Mouse (Mus musculus) stomach, embryonic 15.5 days (tissue): ENCODE results near the gene Hist2h3b. TPM values are rescaled to one million over a fixed set of nuclear protein-coding genes. Genes with fewer than 3 reads are reported as not detected.
"Not testable (repeated sequence)": the region's sequence is repeated elsewhere in the genome, so short reads cannot be mapped to it uniquely, and the experiment has no call there.

ENCODE experiments used
- ATAC-seq: fragments of 200-750 bp; cut with Nextera tagmentation; 2 replicates; pipeline ENCODE4 v1.8.0; 2017; ENCODE audit warnings: low read depth, moderate number of reproducible peaks, moderate TSS enrichment; ENCODE audit not compliant: insufficient read depth, low FRiP score
- H3K27ac ChIP-seq: fragments of 300-500 bp; sonication (generic); 2 replicates; pipeline ENCODE4 v1.5.1; 2015; ENCODE audit warnings: mild to moderate bottlenecking, inconsistent platforms
- H3K27me3 ChIP-seq: fragments of 300-500 bp; sonication (generic); replicated peaks from 2 replicates; pipeline ENCODE4 v1.6.1; 2015; ENCODE audit warnings: inconsistent platforms
- H3K36me3 ChIP-seq: fragments of 300-500 bp; sonication (generic); 2 replicates; pipeline ENCODE4 v1.6.1; 2015; ENCODE audit warnings: inconsistent platforms
- H3K4me1 ChIP-seq: fragments of 300-500 bp; sonication (generic); 2 replicates; pipeline ENCODE4 v1.6.1; 2015; ENCODE audit warnings: inconsistent platforms
- H3K4me2 ChIP-seq: fragments of 300-500 bp; sonication (generic); 2 replicates; pipeline ENCODE4 v1.6.1; 2015; ENCODE audit warnings: mild to moderate bottlenecking, inconsistent platforms
- H3K4me3 ChIP-seq: fragments of 300-500 bp; sonication (generic); replicated peaks from 2 replicates; pipeline ENCODE4 v1.5.1; 2015; ENCODE audit warnings: inconsistent platforms
- H3K9ac ChIP-seq: fragments of 300-500 bp; sonication (generic); 2 replicates; pipeline ENCODE4 v1.6.1; 2015; ENCODE audit warnings: inconsistent platforms
- H3K9me3 ChIP-seq: fragments of 300-500 bp; sonication (generic); 2 replicates; pipeline ENCODE4 v1.6.1; 2016; ENCODE audit warnings: inconsistent platforms
- WGBS: fragments of 180-500 bp; shearing (Covaris S2); methylation state at CpG from one replicate; pipeline ENCODE4 v1.1.7; 2015; 5-methylcytosine and 5-hydroxymethylcytosine counted together
- polyA plus RNA-seq: library from polyadenylated mRNA; unstranded; fragments of >200 nt; fragmentation: Nextera tagmentation; extraction: Ambion mirVana; gene quantifications from 2 replicates; pipeline ENCODE4 v1.2.1, GENCODE M21; 2015

Gene Hist2h3b
- polyA plus RNA-seq, 1 experiment from 2014 or later = 69.4 TPM

- Histone ChIP-seq H3K36me3 (no peaks in the 10 kb centered on the region), H3K9ac (no peak overlapping the region), H3K4me1 (peaks cover 6% of the 10 kb centered on the region; the same call in 1 of the 2 replicates), H3K4me3 (no peak overlapping the region), H3K27ac (peak overlapping the region; percentile 49; the same call in 1 of the 2 replicates), H3K9me3 (no peaks in the 10 kb centered on the region), H3K4me2 (no peak overlapping the region), H3K27me3 (no peaks in the 10 kb centered on the region)
- whole genome bisulfite sequencing = 52% methylated on average over 5 of the region's 5 CpGs
- ATAC-seq = no peak
Observed at GRCm38 (mm10) chr3:96255926-96256593, 12.4 kb upstream of the Hist2h3b start.

- H3K27me3 ChIP-seq = no peaks in the 10 kb centered on the region
- H3K4me1 ChIP-seq = peaks cover 10% of the 10 kb centered on the region
- H3K4me2 ChIP-seq = no peak overlapping the region
- no peak overlapping the region for H3K27ac ChIP-seq
- no peaks in the 10 kb centered on the region for H3K9me3 ChIP-seq
- no peak overlapping the region for H3K9ac ChIP-seq
- H3K4me3 ChIP-seq = no peak overlapping the region
- no peak for ATAC-seq
- WGBS = 63% methylated on average over 3 of the region's 3 CpGs
- no peaks in the 10 kb centered on the region for H3K36me3 ChIP-seq
Observed at GRCm38 (mm10) chr3:96257190-96257589, 11.3 kb upstream of the Hist2h3b start.

DNA sequence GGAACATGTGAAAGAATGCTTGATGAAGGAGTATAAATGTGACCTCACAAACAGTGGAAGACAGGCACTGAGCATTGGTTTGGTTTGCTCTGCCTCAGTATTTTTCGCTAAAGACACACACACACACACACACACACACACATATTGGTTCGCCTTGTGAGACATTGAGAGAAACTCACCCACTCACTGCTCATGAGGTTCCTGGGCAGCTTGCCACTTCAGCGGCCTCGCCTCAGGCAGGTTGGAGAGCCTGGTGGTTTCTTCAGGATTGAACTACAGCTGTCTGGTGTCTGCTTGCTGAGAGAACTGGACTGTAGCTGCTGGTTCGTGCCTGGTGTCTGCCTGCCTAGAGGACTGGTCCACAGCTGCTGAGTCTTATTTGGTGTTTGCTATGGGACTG, 8.2 kb upstream of the Hist2h3b start:
- no peak for ATAC-seq
- Histone ChIP-seq H3K4me1 (peaks cover 15% of the 10 kb centered on the region), H3K9me3 (no peaks in the 10 kb centered on the region), H3K36me3 (no peaks in the 10 kb centered on the region), H3K9ac (no peak overlapping the region), H3K4me3 (no peak overlapping the region), H3K4me2 (no peak overlapping the region), H3K27me3 (no peaks in the 10 kb centered on the region), H3K27ac (no peak overlapping the region)
- 91% methylated on average over 5 of the region's 5 CpGs for whole genome bisulfite sequencing

GRCm38 (mm10) chr3:96261623-96262022, 6.8 kb upstream of the Hist2h3b start:
- WGBS = 55% methylated on average over 3 of the region's 3 CpGs
- Histone ChIP-seq H3K9me3 (no peaks in the 10 kb centered on the region), H3K9ac (peak overlapping the region; percentile 66; the same call in 1 of the 2 replicates), H3K4me3 (peak overlapping the region; percentile 64; the same call in 1 of the 2 replicates), H3K27me3 (no peaks in the 10 kb centered on the region), H3K36me3 (no peaks in the 10 kb centered on the region), H3K27ac (peak overlapping the region; percentile 99), H3K4me2 (peak overlapping the region; percentile 73), H3K4me1 (peaks cover 10% of the 10 kb centered on the region)
- no peak for ATAC-seq

DNA sequence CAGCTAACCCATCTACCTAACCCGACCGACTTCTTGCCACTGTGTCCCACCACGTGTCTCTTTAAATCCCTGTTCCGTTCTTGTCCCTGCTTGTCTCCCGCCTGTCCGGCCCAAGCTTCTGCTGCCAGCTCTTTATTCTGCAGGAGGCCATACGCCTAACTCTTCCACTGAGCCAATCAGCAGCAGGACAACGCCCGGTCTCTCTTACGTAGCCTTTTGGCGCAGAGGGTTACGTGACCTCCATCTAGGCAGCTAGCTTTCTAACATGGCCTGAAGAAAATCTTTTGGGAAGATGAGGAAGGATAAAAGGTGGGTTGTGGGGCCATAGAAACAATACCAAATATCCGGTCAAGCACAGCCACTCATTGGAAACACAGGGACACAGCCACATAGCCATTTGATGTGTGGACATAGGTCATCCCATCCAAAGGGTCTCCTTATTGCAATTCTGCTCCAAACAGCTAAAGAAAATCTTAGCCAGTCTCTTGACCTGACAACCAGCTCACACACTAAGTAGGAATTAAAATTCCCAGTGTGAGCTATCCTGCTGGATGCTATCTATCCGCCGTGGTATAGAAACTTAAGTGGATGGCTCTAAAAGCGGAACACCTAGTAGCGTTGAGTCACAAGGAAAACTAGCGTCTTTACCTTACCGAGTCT, 6.1 kb upstream of the Hist2h3b start:
- Histone ChIP-seq H3K4me1 (peaks cover 13% of the 10 kb centered on the region), H3K4me3 (peak overlapping the region; percentile 64), H3K27me3 (no peaks in the 10 kb centered on the region), H3K27ac (peak overlapping the region; percentile 99), H3K9me3 (no peaks in the 10 kb centered on the region), H3K9ac (peak overlapping the region; percentile 66), H3K4me2 (peak overlapping the region; percentile 73), H3K36me3 (no peaks in the 10 kb centered on the region)
- WGBS = under 1% methylated on average over 19 of the region's 19 CpGs
- peak; percentile 77 for ATAC-seq

- peak; percentile 90 for ATAC-seq
- no peaks in the 10 kb centered on the region for H3K9me3 ChIP-seq
- H3K27ac ChIP-seq = peak within 1 kb of the TSS; percentile 99
- WGBS = 1% methylated on average over 40 of the region's 40 CpGs
- H3K4me2 ChIP-seq = peak within 1 kb of the TSS; percentile 73
- H3K36me3 ChIP-seq = no peaks in the 10 kb centered on the region
- no peaks in the 10 kb centered on the region for H3K27me3 ChIP-seq
- peak within 1 kb of the TSS; percentile 64 for H3K4me3 ChIP-seq
- H3K4me1 ChIP-seq = peaks cover 13% of the 10 kb centered on the region
- H3K9ac ChIP-seq = peak within 1 kb of the TSS; percentile 66
Observed at GRCm38 (mm10) chr3:96262979-96263550, 5.4 kb upstream of the Hist2h3b start, which contains the start of gene Hist2h4. Gene Hist2h4, minus strand, starts transcription at chr3:96263311.

- H3K4me1 ChIP-seq = peaks cover 13% of the 10 kb centered on the region
- no peaks in the 10 kb centered on the region for H3K9me3 ChIP-seq
- WGBS = 6% methylated on average over 27 of the region's 27 CpGs
- no peak for ATAC-seq
- H3K36me3 ChIP-seq = no peaks in the 10 kb centered on the region
- H3K4me2 ChIP-seq = peak overlapping the region; percentile 59
- peak overlapping the region; percentile 41 for H3K9ac ChIP-seq
- H3K27me3 ChIP-seq = no peaks in the 10 kb centered on the region
- H3K27ac ChIP-seq = peak overlapping the region; percentile 99
- H3K4me3 ChIP-seq = peak overlapping the region; percentile 64
Observed at GRCm38 (mm10) chr3:96263558-96264403, 4.7 kb upstream of the Hist2h3b start.

DNA sequence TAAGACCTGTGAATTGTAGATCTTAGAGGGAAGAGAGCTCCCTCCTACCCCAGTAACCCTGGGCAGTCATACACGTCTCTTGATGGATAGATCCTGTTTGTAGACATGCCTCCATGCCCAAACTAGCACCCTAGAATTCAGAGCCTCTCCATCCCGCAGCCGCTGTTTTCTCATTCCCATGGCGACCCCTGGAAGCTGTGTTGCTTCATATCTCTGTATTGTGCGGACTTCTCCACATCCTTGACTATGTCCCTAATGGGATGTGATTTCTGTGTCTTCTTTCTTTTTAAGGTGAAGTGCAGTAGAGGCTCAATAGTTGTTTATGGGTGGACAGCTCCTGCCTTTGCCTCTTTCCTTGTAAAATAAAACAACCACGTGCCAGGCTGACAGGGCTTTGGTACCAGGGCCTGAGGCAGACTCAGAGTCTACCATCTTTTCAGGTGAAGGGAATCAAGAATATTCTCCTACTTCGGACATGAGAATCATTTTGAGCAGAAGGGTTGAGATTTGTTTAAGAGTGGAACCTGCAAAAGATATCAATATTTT, 4.0 kb upstream of the Hist2h3b start:
- Histone ChIP-seq H3K36me3 (no peaks in the 10 kb centered on the region), H3K4me3 (peak overlapping the region; percentile 64; the same call in 1 of the 2 replicates), H3K9ac (no peak overlapping the region), H3K27ac (peak overlapping the region; percentile 99), H3K4me2 (peak overlapping the region; percentile 59), H3K9me3 (no peaks in the 10 kb centered on the region), H3K27me3 (no peaks in the 10 kb centered on the region), H3K4me1 (peaks cover 13% of the 10 kb centered on the region)
- no peak for ATAC-seq
- WGBS = 74% methylated on average over 7 of the region's 7 CpGs

DNA sequence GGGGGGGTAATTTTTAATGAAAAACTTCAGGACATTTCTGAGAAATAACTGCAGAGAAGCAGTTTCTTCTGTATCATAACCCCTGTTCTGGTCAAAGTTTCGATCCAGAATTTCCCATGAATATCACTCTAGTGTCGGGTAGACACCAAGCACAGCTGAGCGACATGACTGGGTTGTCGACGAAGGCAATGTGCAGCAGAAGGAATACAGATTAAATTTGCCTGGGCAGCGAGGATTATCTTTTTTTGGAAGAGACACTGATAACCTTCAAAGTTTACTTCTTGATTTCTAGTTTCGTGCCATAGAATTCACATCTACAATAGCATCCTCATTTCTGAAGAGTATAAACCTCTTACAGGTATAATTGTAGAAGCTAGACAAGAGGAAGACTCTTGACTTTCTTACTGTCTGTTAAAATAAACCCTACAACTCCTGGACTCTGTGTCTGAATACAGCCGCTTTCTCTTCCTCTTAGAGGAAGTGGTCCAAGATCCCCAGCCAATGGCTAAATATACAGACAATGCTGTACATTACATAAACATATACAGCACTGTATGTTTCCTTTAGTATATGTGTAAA, 2.2 kb upstream of the Hist2h3b start:
- no peak overlapping the region for H3K4me3 ChIP-seq
- H3K9ac ChIP-seq = no peak overlapping the region
- no peak for ATAC-seq
- 80% methylated on average over 8 of the region's 8 CpGs for WGBS
- H3K27me3 ChIP-seq = no peaks in the 10 kb centered on the region
- no peak overlapping the region for H3K27ac ChIP-seq
- no peaks in the 10 kb centered on the region for H3K36me3 ChIP-seq
- peaks cover 13% of the 10 kb centered on the region for H3K4me1 ChIP-seq
- no peak overlapping the region for H3K4me2 ChIP-seq
- H3K9me3 ChIP-seq = no peaks in the 10 kb centered on the region

GRCm38 (mm10) chr3:96267541-96267940, 913 bp upstream of the Hist2h3b start:
- no peak overlapping the region for H3K9ac ChIP-seq
- ATAC-seq = no peak
- no peak overlapping the region for H3K4me3 ChIP-seq
- no peaks in the 10 kb centered on the region for H3K36me3 ChIP-seq
- peak overlapping the region; percentile 60 for H3K4me2 ChIP-seq
- 67% methylated on average over 4 of the region's 4 CpGs for WGBS
- peaks cover 7% of the 10 kb centered on the region for H3K4me1 ChIP-seq
- peak overlapping the region; percentile 97 for H3K27ac ChIP-seq
- no peaks in the 10 kb centered on the region for H3K9me3 ChIP-seq
- H3K27me3 ChIP-seq = no peaks in the 10 kb centered on the region

DNA sequence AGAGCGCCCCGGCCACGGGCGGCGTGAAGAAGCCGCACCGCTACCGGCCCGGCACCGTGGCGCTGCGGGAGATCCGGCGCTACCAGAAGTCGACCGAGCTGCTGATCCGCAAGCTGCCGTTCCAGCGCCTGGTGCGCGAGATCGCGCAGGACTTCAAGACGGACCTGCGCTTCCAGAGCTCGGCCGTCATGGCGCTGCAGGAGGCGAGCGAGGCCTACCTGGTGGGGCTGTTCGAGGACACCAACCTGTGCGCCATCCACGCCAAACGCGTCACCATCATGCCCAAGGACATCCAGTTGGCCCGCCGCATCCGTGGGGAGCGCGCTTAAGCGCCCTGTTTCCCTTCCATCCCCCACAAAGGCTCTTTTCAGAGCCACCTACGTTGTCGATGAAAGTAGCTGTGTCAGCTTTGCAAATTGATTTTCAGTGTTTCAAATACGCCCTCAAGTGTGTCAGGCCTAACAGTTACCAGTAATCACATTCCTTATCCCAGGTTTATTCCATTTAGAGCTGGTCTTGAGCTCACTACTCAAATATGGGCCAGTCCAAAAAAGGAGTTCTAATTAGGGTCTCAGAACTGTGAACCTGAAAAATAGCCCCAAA, 423 bp downstream of the Hist2h3b start:
- H3K36me3 ChIP-seq, H3K27me3 ChIP-seq, H3K4me1 ChIP-seq, H3K9me3 ChIP-seq, H3K9ac ChIP-seq: not testable (repeated sequence)
- Histone ChIP-seq H3K4me2 (peak overlapping the region; percentile 65), H3K27ac (peak overlapping the region; percentile 98), H3K4me3 (peak overlapping the region; percentile 45)
- WGBS = 0% methylated on average over 15 of the region's 44 CpGs
- ATAC-seq = peak; percentile 13
